Mouse (Mus musculus) liver, embryonic 14.5 days (tissue): ENCODE data around the gene Tbx20. TPM values are rescaled to one million over a fixed set of nuclear protein-coding genes. Genes with fewer than 3 reads are reported as not detected.

Experiments used
- ATAC-seq: fragments of 200-750 bp; cut with Nextera tagmentation; 2 replicates; pipeline ENCODE4 v1.8.0; 2017; ENCODE audit warnings: moderate number of reproducible peaks, mild to moderate bottlenecking, moderate library complexity; ENCODE audit not compliant: insufficient read depth
- DNase-seq, 3 experiments: peaks; one replicate each; pipeline ENCODE4 v3.0.0-alpha.2; 2012 to 2013; ENCODE audit warnings: low read depth in 3 of 3, low spot score in 3 of 3
- H3K27ac ChIP-seq: fragments of 300-500 bp; sonication (generic); 2 replicates; pipeline ENCODE4 v1.5.1; 2014; ENCODE audit warnings: moderate library complexity, mild to moderate bottlenecking, control low read depth, inconsistent platforms
- H3K27me3 ChIP-seq: fragments of 300-500 bp; sonication (generic); 2 replicates; pipeline ENCODE4 v1.6.1; 2014; ENCODE audit warnings: mild to moderate bottlenecking, low read length, moderate library complexity; ENCODE audit not compliant: control insufficient read depth, insufficient read depth
- H3K36me3 ChIP-seq: fragments of 300-500 bp; sonication (generic); replicated peaks from 2 replicates; pipeline ENCODE4 v1.6.1; 2014; ENCODE audit warnings: low read depth; ENCODE audit not compliant: control insufficient read depth, insufficient read depth
- H3K4me1 ChIP-seq, 2 experiments: fragments of 200-500 bp in 1 of 2; fragments of 300-500 bp in 1 of 2; sonication (generic) in 1 of 2; replicated peaks; 2 replicates each; pipeline ENCODE4 v1.6.1; 2012 to 2014; ENCODE audit warnings: antibody characterized with exemption in 1 of 2, inconsistent platforms in 1 of 2, low read length in 1 of 2; ENCODE audit not compliant: control insufficient read depth in 2 of 2, insufficient read depth in 2 of 2
- H3K4me2 ChIP-seq: fragments of 300-500 bp; sonication (generic); 2 replicates; pipeline ENCODE4 v1.6.1; 2014; ENCODE audit warnings: low read depth, mild to moderate bottlenecking, control low read depth, moderate library complexity
- H3K4me3 ChIP-seq, 2 experiments: fragments of 200-500 bp in 1 of 2; fragments of 300-500 bp in 1 of 2; sonication (generic) in 1 of 2; 2 replicates each; pipeline ENCODE4 v1.5.1; 2012 to 2014; ENCODE audit warnings: low read depth in 2 of 2, low read length in 2 of 2, mild to moderate bottlenecking in 2 of 2, control low read depth in 1 of 2, inconsistent platforms in 1 of 2, moderate library complexity in 1 of 2; ENCODE audit not compliant: insufficient read depth in 1 of 2
- H3K9ac ChIP-seq: fragments of 300-500 bp; sonication (generic); replicated peaks from 2 replicates; pipeline ENCODE4 v1.6.1; 2014; ENCODE audit warnings: mild to moderate bottlenecking, control low read depth, moderate library complexity
- H3K9me3 ChIP-seq: fragments of 300-500 bp; sonication (generic); 2 replicates; pipeline ENCODE4 v1.6.1; 2016; ENCODE audit warnings: low read length, mixed read lengths; ENCODE audit not compliant: control insufficient read depth
- CTCF ChIP-seq: IDR thresholded peaks from 2 replicates; pipeline ENCODE4 v1.5.1; 2016; ENCODE audit warnings: antibody characterized with exemption, low read depth, control low read depth
- EP300 ChIP-seq: IDR thresholded peaks from 2 replicates; pipeline ENCODE4 v1.6.1; 2016; ENCODE audit warnings: antibody characterized with exemption, low read depth
- WGBS: fragments of 180-500 bp; shearing (Covaris S2); extraction: QIAGEN DNeasy Blood & Tissue Kit; methylation state at CpG from one replicate; pipeline ENCODE4 v1.1.7; 2014; ENCODE audit not compliant: insufficient replicate concordance; 5-methylcytosine and 5-hydroxymethylcytosine counted together
- polyA plus RNA-seq, 2 experiments: library from polyadenylated mRNA; depleted of rRNA in 1 of 2; stranded (reverse) in 1 of 2; unstranded in 1 of 2; fragments of >200 nt; fragmentation: Nextera tagmentation in 1 of 2; extraction: Ambion mirVana in 1 of 2; gene quantifications; 2 replicates each; pipeline versions ENCODE4 v1.2.1 to v1.2.3; 2012 to 2014

Tbx20 gene
- polyA plus RNA-seq, 2 experiments: 0.29 to 0.46 TPM

- Histone ChIP-seq H3K9me3 (no peaks in the 10 kb centered on the region), H3K4me2 (no peak overlapping the region), H3K4me3 (no peak overlapping the region), H3K36me3 (no peaks in the 10 kb centered on the region), H3K27me3 (peaks cover 92% of the 10 kb centered on the region), H3K9ac (no peak overlapping the region), H3K27ac (no peak overlapping the region), H3K4me1 (no peaks in the 10 kb centered on the region)
- ATAC-seq (no peak), DNase-seq (no peak)
- TF ChIP-seq CTCF (no peak), EP300 (no peak)
- WGBS: under 1% methylated on average over 14 of the region's 14 CpGs
Measured at GRCm38 (mm10) chr9:24777961-24778360, 3.9 kb upstream of the Tbx20 start.

GRCm38 (mm10) chr9:24777176-24777895 lies 3.2 kb upstream of the Tbx20 start:
- no peaks in the 10 kb centered on the region for H3K4me1 ChIP-seq
- ATAC-seq: no peak
- no peak for DNase-seq
- peak overlapping the region; percentile 22; the same call in 1 of the 2 replicates for H3K4me2 ChIP-seq
- no peaks in the 10 kb centered on the region for H3K9me3 ChIP-seq
- H3K36me3 ChIP-seq: no peaks in the 10 kb centered on the region
- peaks cover 95% of the 10 kb centered on the region for H3K27me3 ChIP-seq
- WGBS: under 1% methylated on average over 37 of the region's 37 CpGs
- H3K4me3 ChIP-seq: no peak overlapping the region
- no peak overlapping the region for H3K9ac ChIP-seq
- no peak overlapping the region for H3K27ac ChIP-seq
- TF ChIP-seq CTCF (no peak), EP300 (no peak)

GRCm38 (mm10) chr9:24776487-24776886 lies 2.4 kb upstream of the Tbx20 start:
- peaks cover 94% of the 10 kb centered on the region for H3K27me3 ChIP-seq
- ATAC-seq: no peak
- no peak overlapping the region for H3K9ac ChIP-seq
- H3K4me1 ChIP-seq: no peaks in the 10 kb centered on the region
- no peak overlapping the region for H3K4me2 ChIP-seq
- DNase-seq: no peak
- H3K27ac ChIP-seq: no peak overlapping the region
- H3K9me3 ChIP-seq: no peaks in the 10 kb centered on the region
- no peaks in the 10 kb centered on the region for H3K36me3 ChIP-seq
- no peak for TF ChIP-seq CTCF
- TF ChIP-seq EP300: no peak
- 1% methylated on average over 9 of the region's 9 CpGs for WGBS
- no peak overlapping the region for H3K4me3 ChIP-seq

- TF ChIP-seq EP300: no peak
- TF ChIP-seq CTCF: no peak
- DNase-seq (no peak), ATAC-seq (no peak)
- Histone ChIP-seq H3K9me3 (no peaks in the 10 kb centered on the region), H3K4me1 (no peaks in the 10 kb centered on the region), H3K27ac (no peak overlapping the region), H3K36me3 (no peaks in the 10 kb centered on the region), H3K4me2 (no peak overlapping the region), H3K4me3 (no peak overlapping the region), H3K27me3 (peaks cover 94% of the 10 kb centered on the region), H3K9ac (no peak overlapping the region)
- 13% methylated on average over 1 of the region's 1 CpGs for WGBS
Measured at GRCm38 (mm10) chr9:24775567-24775966, 1.5 kb upstream of the Tbx20 start.

GRCm38 (mm10) chr9:24775001-24775400 lies 898 bp upstream of the Tbx20 start:
- Histone ChIP-seq H3K4me1 (no peaks in the 10 kb centered on the region), H3K4me2 (no peak overlapping the region), H3K27me3 (peaks cover 95% of the 10 kb centered on the region), H3K4me3 (no peak overlapping the region), H3K9ac (no peak overlapping the region), H3K36me3 (no peaks in the 10 kb centered on the region), H3K9me3 (no peaks in the 10 kb centered on the region), H3K27ac (no peak overlapping the region)
- no peak for ATAC-seq
- no peak for DNase-seq
- WGBS: 2% methylated on average over 9 of the region's 9 CpGs
- TF ChIP-seq CTCF: no peak
- no peak for TF ChIP-seq EP300
